Mouse (Mus musculus) heart, embryonic 13.5 days (tissue): Measurements from ENCODE around the gene Thnsl2. TPM values are rescaled to one million over a fixed set of nuclear protein-coding genes. Genes with fewer than 3 reads are reported as not detected.

Experiments
- ATAC-seq: fragments of 200-750 bp; cut with Nextera tagmentation; 2 replicates; pipeline ENCODE4 v1.8.0; 2017; ENCODE audit warnings: moderate TSS enrichment; ENCODE audit not compliant: insufficient number of reproducible peaks, low FRiP score, low TSS enrichment; ENCODE audit errors: extremely low read depth
- H3K27ac ChIP-seq: fragments of 300-500 bp; sonication (generic); replicated peaks from 2 replicates; pipeline ENCODE4 v1.5.1; 2015; ENCODE audit warnings: moderate library complexity, mild to moderate bottlenecking, inconsistent platforms
- H3K27me3 ChIP-seq: fragments of 300-500 bp; sonication (generic); replicated peaks from 2 replicates; pipeline ENCODE4 v1.6.1; 2015; ENCODE audit warnings: mild to moderate bottlenecking, inconsistent platforms
- H3K36me3 ChIP-seq: fragments of 300-500 bp; sonication (generic); 2 replicates; pipeline ENCODE4 v1.6.1; 2015; ENCODE audit warnings: mild to moderate bottlenecking, inconsistent platforms
- H3K4me1 ChIP-seq: fragments of 300-500 bp; sonication (generic); 2 replicates; pipeline ENCODE4 v1.6.1; 2015; ENCODE audit warnings: inconsistent platforms
- H3K4me2 ChIP-seq: fragments of 300-500 bp; sonication (generic); 2 replicates; pipeline ENCODE4 v1.6.1; 2015; ENCODE audit warnings: inconsistent platforms, mild to moderate bottlenecking, moderate library complexity
- H3K4me3 ChIP-seq: fragments of 300-500 bp; sonication (generic); 2 replicates; pipeline ENCODE4 v1.5.1; 2015; ENCODE audit warnings: moderate library complexity, mild to moderate bottlenecking, inconsistent platforms
- H3K9ac ChIP-seq: fragments of 300-500 bp; sonication (generic); 2 replicates; pipeline ENCODE4 v1.6.1; 2015; ENCODE audit warnings: inconsistent platforms, mild to moderate bottlenecking, moderate library complexity
- H3K9me3 ChIP-seq: fragments of 300-500 bp; sonication (generic); 2 replicates; pipeline ENCODE4 v1.6.1; 2016; ENCODE audit warnings: inconsistent platforms
- WGBS: fragments of 180-500 bp; shearing (Covaris S2); methylation state at CpG from one replicate; pipeline ENCODE4 v1.1.7; 2015; ENCODE audit warnings: mixed read lengths; 5-methylcytosine and 5-hydroxymethylcytosine counted together
- polyA plus RNA-seq: library from polyadenylated mRNA; unstranded; fragments of >200 nt; fragmentation: Nextera tagmentation; extraction: Ambion mirVana; gene quantifications from 2 replicates; pipeline ENCODE4 v1.2.1, GENCODE M21; 2015

Gene Thnsl2
- polyA plus RNA-seq, 1 experiment from 2014 or later, result 4.5 TPM

GRCm38 (mm10) chr6:71089735-71090134 is 54.5 kb downstream of the Thnsl2 start:
- Histone ChIP-seq H3K27ac (no peak overlapping the region), H3K4me3 (no peak overlapping the region), H3K36me3 (no peaks in the 10 kb centered on the region), H3K9me3 (0 out of 2 replicates have a peak, but pooled peaks cover 7% of the 10 kb centered on the region), H3K27me3 (no peaks in the 10 kb centered on the region), H3K4me2 (no peak overlapping the region), H3K4me1 (0 out of 2 replicates have a peak, but pooled peaks cover 3% of the 10 kb centered on the region), H3K9ac (no peak overlapping the region)
- no peak for ATAC-seq
- 70% methylated on average over 4 of the region's 4 CpGs for WGBS

- Histone ChIP-seq H3K9me3 (0 out of 2 replicates have a peak, but pooled peaks cover 7% of the 10 kb centered on the region), H3K4me2 (no peak overlapping the region), H3K27ac (no peak overlapping the region), H3K4me3 (no peak overlapping the region), H3K27me3 (no peaks in the 10 kb centered on the region), H3K36me3 (no peaks in the 10 kb centered on the region), H3K4me1 (0 out of 2 replicates have a peak, but pooled peaks cover 3% of the 10 kb centered on the region), H3K9ac (no peak overlapping the region)
- ATAC-seq, result no peak
- 53% methylated on average over 4 of the region's 4 CpGs for WGBS
Measured at GRCm38 (mm10) chr6:71088992-71089391, 55.2 kb downstream of the Thnsl2 start.

GRCm38 (mm10) chr6:71083441-71083840 is 60.8 kb downstream of the Thnsl2 start:
- Histone ChIP-seq H3K9me3 (0 out of 2 replicates have a peak, but pooled peaks cover 7% of the 10 kb centered on the region), H3K9ac (no peak overlapping the region), H3K4me3 (no peak overlapping the region), H3K4me1 (no peaks in the 10 kb centered on the region), H3K27ac (no peak overlapping the region), H3K36me3 (no peaks in the 10 kb centered on the region), H3K4me2 (no peak overlapping the region), H3K27me3 (no peaks in the 10 kb centered on the region)
- 76% methylated on average over 7 of the region's 7 CpGs for WGBS
- no peak for ATAC-seq

- H3K9me3 ChIP-seq, result 0 out of 2 replicates have a peak, but pooled peaks cover 5% of the 10 kb centered on the region
- H3K27me3 ChIP-seq, result no peaks in the 10 kb centered on the region
- ATAC-seq, result no peak
- no peak overlapping the region for H3K4me3 ChIP-seq
- H3K4me2 ChIP-seq, result no peak overlapping the region
- 71% methylated on average over 11 of the region's 11 CpGs for WGBS
- no peak overlapping the region for H3K9ac ChIP-seq
- H3K27ac ChIP-seq, result no peak overlapping the region
- no peaks in the 10 kb centered on the region for H3K36me3 ChIP-seq
- H3K4me1 ChIP-seq, result no peaks in the 10 kb centered on the region
Measured at GRCm38 (mm10) chr6:71082084-71082483, 62.2 kb downstream of the Thnsl2 start.

GRCm38 (mm10) chr6:71081230-71081629 is 63.0 kb downstream of the Thnsl2 start:
- Histone ChIP-seq H3K9me3 (no peaks in the 10 kb centered on the region), H3K4me3 (no peak overlapping the region), H3K4me1 (no peaks in the 10 kb centered on the region), H3K36me3 (no peaks in the 10 kb centered on the region), H3K27ac (no peak overlapping the region), H3K9ac (no peak overlapping the region), H3K27me3 (no peaks in the 10 kb centered on the region), H3K4me2 (no peak overlapping the region)
- no peak for ATAC-seq
- WGBS, result 69% methylated on average over 6 of the region's 6 CpGs

Other genes starting within 250 kb of the Thnsl2 start
- not detected in 2 replicates for gene Tex37, start 225.5 kb downstream of the Thnsl2 start, polyA plus RNA-seq
- not detected in 2 replicates for gene Foxi3, start 187.9 kb downstream of the Thnsl2 start, polyA plus RNA-seq
- gene Fabp1, start 55.4 kb upstream of the Thnsl2 start, polyA plus RNA-seq, result 0.48 and 5.6 TPM in 2 replicates
- 48.5 and 57.4 TPM in 2 replicates for gene Krcc1, start 127.2 kb upstream of the Thnsl2 start, polyA plus RNA-seq
- gene Smyd1, start 177.8 kb upstream of the Thnsl2 start, polyA plus RNA-seq, result 90.5 and 93.4 TPM in 2 replicates
- gene Cd8b1, start 178.3 kb upstream of the Thnsl2 start, polyA plus RNA-seq, result 0.12 TPM in 1 of 2 replicates, not detected in the other
- not detected in 2 replicates for gene Cd8a, start 229.0 kb upstream of the Thnsl2 start, polyA plus RNA-seq